Mouse (Mus musculus) thymus, postnatal 0 days (tissue): ENCODE data around the gene Gpatch3. TPM values are rescaled to one million over a fixed set of nuclear protein-coding genes. Genes with fewer than 3 reads are reported as not detected.
A peak's percentile ranks its signal among the peaks of the same experiment; 100 is the strongest.

Source experiments
- DNase-seq: peaks from one replicate; pipeline ENCODE4 v3.0.0-alpha.2; 2015; ENCODE audit warnings: low spot score
- microRNA-seq: library from miRNA; unstranded; fragments of <30 nt; microRNA quantifications from one replicate; pipeline ENCODE4, GENCODE M21; 2016; ENCODE audit warnings: borderline number of aligned reads
- polyA plus RNA-seq: library from polyadenylated mRNA; unstranded; fragments of >200 nt; fragmentation: Nextera tagmentation; extraction: Ambion mirVana; gene quantifications from 2 replicates; pipeline ENCODE4 v1.2.1, GENCODE M21; 2015

Gene Gpatch3
- polyA plus RNA-seq, 1 experiment from 2014 or later = 8.9 TPM

DNA sequence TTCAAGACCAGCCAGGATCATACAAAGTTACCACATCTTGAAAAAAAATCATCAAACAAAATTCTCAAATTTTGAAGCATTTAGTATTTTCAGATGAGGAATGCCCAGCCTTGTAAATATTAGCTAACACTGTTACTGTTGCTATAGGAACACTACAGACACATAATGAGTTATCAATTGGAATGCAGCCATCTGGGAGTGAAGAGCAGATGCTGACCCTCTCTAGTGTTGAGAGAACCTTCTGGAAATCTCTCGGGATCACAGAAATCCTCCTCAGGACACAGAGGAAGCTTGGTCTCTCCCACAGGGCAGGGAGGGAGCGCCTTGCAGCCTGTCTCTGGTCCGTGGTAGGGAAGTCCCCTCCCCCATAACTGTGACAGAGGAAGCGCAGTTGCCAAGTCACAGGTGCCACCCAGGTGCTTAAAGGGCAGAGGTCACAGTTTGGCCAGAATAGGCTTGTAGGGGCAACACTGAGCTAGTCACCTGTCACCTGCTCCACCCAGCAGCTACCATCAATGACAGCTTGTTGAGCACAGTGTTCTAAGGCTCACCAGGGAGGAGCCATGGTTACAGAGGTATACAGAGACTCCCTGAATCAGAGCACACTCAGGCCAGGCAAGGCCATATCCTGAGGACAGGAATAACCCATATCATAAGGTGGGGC is 45.1 kb downstream of the Gpatch3 start:
- DNase-seq = peak; percentile 37

DNA sequence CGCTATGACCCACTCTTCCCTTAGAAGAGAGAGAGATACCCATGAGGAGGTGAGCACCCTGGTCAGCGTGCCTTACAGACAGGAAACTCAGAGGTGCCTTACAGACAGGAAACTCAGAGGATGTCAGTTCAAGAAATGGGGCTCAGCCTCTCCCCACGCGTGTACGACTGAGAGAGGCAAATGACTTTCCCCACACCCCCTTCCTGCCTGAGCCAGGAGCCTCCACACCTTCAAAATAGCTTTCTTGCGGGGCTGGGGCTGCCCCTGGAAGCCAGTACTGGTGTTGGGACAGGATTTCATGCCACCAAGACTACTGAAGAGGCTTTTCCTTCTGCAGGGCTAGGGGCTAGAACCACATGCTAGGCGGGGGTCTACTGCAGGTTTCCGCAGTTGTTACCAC is 46.1 kb downstream of the Gpatch3 start:
- DNase-seq = peak; percentile 70

DNA sequence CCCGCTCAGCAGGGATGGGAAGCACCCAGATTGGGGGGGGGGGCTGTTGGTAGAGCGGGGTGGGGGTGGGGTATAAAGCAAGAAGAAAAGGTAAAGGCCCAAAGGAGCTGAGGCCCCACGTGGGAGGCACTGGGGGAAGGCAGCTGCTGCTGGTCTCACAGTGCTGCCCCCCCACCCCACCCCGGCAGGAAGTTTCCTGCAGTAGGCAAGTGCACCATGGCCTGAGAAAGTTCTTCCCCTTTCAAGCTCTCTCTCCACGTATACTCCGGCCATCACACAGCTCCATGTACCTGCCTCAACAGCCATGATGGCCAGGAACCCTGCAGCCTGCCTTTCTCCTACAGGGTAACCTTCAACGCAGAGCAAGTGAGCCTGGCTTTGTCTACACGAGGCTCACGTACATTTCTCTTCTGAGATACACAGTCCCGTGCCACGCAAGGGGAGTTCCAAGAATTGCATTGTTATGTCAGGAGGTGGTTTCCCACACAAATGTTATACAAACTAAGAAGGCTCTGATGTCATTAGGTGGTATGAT is 47.7 kb downstream of the Gpatch3 start:
- peak; percentile 72 for DNase-seq

DNA sequence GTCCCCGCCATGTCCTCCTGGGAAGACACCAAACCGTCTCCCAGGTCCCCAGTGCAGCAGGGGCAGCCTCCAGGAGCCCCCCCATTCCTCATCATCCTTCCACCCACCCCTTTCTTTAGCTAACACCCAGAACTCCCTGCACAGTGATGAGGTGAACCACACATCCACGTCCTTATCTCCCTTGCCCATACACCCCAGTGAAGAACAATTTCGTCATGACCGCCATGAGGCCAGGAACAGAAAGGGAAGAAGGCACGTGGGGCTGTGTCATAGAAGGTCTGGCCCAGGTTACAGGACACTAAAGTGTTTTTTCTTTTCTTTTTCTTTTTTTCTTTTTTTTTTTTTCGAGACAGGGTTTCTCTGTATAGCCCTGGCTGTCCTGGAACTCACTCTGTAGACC is 50.3 kb downstream of the Gpatch3 start:
- no peak for DNase-seq

GRCm38 (mm10) chr4:133625621-133626071 is 51.1 kb downstream of the Gpatch3 start:
- DNase-seq = peak; percentile 87

- no peak for DNase-seq
Observed at GRCm38 (mm10) chr4:133626221-133626620, 51.7 kb downstream of the Gpatch3 start.

GRCm38 (mm10) chr4:133626621-133627020 is 52.1 kb downstream of the Gpatch3 start:
- DNase-seq = no peak

DNA sequence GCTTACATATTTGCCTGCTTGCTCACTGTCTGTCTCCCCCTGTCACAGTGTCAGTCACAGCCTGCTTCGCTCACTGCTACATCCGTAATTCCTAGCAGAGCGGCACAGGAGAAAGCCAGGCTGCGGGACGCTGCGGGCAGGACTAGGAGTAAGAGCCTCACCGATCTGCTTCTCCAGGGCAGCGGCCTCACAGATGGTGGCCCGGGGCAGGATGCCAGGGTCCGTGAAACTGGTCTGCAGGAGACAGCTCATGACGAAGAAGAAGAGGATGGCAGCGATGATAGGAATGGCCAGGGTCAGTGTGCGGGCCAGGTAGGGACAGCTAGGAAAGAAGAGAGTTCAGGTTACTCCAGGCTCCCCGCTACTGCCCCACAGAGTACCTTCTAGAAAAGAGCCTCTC is 52.5 kb downstream of the Gpatch3 start:
- no peak for DNase-seq

DNA sequence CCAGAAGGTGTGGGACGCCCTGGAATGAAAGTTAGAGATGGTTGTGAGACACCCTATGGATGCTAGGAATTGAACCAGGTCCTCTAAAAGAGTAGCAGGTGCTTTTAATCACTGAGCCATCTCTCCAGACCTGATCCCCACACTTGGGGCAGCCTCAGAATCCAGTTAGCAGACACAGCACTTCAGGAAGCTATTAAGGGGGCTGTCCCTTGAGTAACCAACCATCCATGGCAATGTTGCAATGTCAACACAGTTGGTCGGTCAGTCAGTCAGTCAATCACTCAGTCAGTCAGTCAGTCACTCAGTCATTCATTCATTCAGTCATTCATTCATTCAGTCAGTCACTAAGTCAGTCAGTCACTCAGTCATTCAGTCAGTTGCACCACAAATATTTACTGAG is 54.0 kb downstream of the Gpatch3 start:
- DNase-seq = no peak

- no peak for DNase-seq
Observed at GRCm38 (mm10) chr4:133629191-133629590, 54.6 kb downstream of the Gpatch3 start.

GRCm38 (mm10) chr4:133630326-133630920 is 55.9 kb downstream of the Gpatch3 start:
- no peak for DNase-seq

- no peak for DNase-seq
Observed at GRCm38 (mm10) chr4:133631071-133631768, 56.7 kb downstream of the Gpatch3 start.

GRCm38 (mm10) chr4:133631769-133632411 is 57.3 kb downstream of the Gpatch3 start:
- DNase-seq = no peak

DNA sequence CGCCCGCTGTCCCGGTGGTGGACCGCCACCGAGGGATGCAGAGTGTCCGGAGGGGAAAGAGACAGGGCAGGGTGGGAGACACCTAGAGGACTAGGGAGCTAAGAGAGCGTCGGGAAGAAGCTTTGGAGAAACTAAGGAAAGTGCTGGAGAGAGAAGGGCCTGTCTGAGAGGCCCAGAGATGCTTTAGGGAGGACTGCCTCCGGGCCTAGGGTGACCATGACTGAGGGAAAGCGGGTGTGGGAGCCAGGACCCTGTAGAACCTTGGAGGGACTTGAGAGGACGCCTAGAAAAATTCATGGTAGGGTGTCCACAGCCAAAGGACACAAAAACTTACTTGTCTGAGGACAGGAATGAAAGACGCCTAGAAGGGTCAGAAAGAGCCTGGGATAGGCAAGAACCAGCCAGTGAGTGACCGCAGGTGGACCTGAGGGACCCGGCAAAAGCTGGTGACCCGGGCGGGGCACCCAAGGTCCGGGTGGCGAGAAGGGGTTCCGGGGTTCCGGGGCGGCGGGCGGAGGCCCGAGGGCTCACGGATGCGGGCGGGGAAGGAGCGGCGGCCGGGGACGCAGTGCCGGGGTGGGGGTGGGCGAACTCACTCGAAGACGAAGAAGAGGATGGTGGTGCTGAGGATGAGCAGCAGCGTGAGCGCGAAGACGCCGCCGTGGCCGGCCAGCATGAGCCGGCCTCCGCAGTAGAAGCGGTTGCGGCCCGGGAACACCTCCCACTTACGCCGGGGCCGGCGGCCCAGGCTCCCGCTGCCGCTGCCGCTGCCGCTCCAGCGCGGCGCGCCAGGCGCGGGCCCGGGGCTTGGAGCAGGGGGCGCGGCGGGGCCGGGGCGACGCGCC is 58.2 kb downstream of the Gpatch3 start:
- DNase-seq = peak; percentile 14

DNA sequence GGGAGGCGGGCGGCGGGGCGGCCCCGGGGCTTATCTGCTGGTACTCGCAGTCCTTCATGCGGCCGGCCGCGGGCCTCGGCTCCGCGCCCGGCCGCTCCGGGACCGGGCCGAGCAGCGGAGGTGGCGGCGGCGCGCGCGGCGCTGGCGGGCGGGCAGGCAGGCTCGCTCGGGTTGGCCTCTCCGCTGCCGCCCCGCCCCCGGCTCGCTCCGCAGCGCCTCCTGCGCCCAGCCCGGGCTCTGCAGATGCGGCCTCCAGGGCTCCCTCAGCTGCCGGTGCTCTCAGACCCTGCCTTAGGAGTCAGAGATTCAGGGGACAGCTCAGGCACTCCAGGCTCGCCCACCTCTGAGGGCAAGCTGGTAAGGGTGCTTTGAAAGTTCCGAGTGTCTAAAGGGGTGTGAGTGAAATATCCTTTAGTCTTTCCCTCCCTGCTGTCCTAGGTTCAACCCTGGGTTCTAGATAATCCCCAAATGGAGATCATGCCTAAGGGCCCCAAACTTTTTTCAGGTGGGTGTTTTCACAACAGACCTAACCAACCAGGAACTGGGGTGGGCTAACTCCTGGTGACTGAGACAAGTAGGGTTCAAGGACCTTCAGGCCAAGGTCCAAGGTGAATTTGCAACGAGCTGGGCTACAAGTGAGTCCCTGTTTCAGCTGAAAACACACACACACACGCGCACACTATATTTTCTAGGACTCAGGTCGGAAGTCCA is 58.9 kb downstream of the Gpatch3 start:
- DNase-seq = peak; percentile 87

Small RNA genes within 50 kb of the gene (microRNA-seq; reads per million reads assigned to microRNA genes)
- gene Gm23158 = not detected

Other genes starting within 250 kb of the Gpatch3 start
- 13.6 and 14.2 TPM in 2 replicates for gene Wdtc1, start 221.3 kb upstream of the Gpatch3 start, polyA plus RNA-seq
- gene Slc9a1, start 205.0 kb upstream of the Gpatch3 start, polyA plus RNA-seq = 5.2 and 6.2 TPM in 2 replicates
- gene Tent5b, start 94.6 kb upstream of the Gpatch3 start, polyA plus RNA-seq = 0.38 and 0.40 TPM in 2 replicates
- 1.2 and 1.4 TPM in 2 replicates for gene Trnp1, start 76.2 kb upstream of the Gpatch3 start, polyA plus RNA-seq
- gene Kdf1, start 55.8 kb upstream of the Gpatch3 start, polyA plus RNA-seq = 9.7 and 11.2 TPM in 2 replicates
- 257 and 261 TPM in 2 replicates for gene Nudc, start 28.7 kb upstream of the Gpatch3 start, polyA plus RNA-seq
- 0.33 and 0.37 TPM in 2 replicates for gene Nr0b2, start 21.4 kb upstream of the Gpatch3 start, polyA plus RNA-seq
- 23.4 and 25.9 TPM in 2 replicates for gene Gpn2, start 9.6 kb downstream of the Gpatch3 start, polyA plus RNA-seq
- gene Sfn, start 27.4 kb downstream of the Gpatch3 start, polyA plus RNA-seq = 60.3 and 66.3 TPM in 2 replicates
- gene Zdhhc18, start 75.4 kb downstream of the Gpatch3 start, polyA plus RNA-seq = 6.7 and 10.5 TPM in 2 replicates
- gene Pigv, start 97.9 kb downstream of the Gpatch3 start, polyA plus RNA-seq = 18.6 and 19.4 TPM in 2 replicates
- 25.3 and 36.5 TPM in 2 replicates for gene Arid1a, start 182.0 kb downstream of the Gpatch3 start, polyA plus RNA-seq